Mouse (Mus musculus) mature B cell (primary cell): ENCODE measurements around the gene Apobec3.

Source experiments
- in situ Hi-C: fragments of 300-500 bp; cut with MboI; formaldehyde crosslinking; loops from 2 replicates; pipeline ENCODE4 v1.14.3; 2019

The Apobec3 gene

DNA sequence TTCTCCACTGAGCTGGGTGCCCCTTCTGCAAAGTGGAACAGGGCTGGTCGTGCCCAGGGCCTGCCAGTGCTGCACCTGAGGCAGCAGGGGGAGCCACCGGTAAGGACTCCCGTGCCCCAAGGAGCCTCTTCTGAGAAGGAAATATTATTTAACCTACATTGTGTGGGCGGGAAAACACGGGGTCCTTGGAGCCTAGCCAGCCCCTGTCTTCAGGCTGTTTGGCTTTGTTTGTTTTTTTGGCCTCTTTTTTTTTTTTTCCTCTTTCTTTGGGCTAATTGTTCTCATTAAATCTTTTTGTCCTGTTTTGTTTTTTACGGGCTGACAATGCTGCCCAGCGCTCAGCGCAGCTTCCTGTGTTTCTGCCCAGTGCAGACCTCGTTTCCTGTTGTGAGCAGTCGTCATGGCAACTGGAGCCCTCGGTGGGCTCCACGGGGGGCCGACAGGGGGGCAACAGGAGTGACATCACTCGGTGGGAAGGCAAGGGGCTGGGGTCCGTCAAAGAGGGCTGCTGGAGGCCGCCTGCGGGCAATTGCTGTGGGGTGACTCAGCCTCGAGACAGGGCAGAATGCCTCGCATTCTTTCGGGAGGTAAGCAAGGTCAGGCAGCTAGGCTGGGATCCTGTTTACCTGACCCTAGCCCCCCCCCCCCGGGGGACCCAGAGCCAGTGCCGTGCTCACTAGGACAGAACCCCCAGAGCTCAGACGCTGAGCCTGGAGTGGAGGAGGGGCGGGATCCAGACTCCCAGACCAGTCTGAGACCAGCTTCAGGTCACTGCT is 59.0 kb downstream of the Apobec3 start:
- in situ Hi-C loops, result no loop called here

DNA sequence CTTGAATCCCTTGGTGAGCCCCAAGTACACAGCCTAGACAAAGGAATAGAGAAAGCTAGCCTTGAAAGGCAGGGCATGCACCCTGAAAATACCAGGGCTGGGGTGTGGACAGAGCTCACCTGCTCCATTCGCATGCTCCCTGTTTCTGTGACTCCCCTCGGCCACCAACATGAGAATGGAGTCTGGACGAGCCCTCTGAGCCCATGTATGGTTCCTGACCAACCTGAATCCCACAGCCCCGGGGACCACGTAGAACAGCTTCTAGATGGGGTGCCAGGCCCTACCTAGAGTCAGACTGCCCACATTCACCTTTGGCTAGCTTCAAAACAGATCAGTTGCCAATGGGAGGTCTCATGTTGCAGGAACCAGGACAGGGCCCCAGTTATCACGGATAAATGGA is 59.8 kb downstream of the Apobec3 start:
- in situ Hi-C loops, result no loop called here

DNA sequence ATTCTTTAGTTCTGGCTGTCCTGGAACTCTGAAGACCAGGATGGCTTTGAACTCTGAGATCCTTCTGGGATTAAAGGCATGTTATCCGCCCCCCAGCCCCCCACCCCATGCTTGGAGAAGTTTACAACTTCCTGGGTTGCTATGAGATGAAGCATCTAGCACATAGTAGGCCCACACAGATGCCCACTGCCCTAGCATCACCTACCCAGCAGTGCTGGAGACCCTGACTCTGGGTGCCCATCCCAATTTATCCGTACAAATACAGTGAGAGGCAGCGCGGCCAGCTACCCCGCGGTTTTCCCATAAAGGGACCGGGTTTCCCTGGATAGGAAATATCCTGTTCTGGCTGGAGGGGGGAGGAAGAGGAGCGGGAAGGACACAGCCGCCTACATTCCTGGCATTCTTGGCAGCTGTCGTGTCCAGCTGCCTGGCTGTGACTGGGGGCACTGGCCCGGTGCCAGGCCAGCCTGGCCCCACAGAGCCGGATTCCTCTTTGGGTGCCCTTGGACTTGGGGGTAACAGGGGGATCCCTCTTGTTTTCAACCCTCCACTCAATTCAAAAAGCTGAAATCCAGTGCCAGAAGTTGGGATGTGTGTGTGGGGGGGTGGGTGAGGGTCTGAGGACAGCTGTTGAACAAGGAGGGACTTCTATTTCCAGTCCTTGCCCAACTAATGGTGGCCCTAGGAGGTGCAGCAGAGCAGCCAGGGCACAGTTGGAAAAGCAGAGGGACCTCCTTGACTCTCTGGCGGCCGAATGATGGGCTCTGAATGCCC is 60.5 kb downstream of the Apobec3 start:
- in situ Hi-C loops, result no loop called here

DNA sequence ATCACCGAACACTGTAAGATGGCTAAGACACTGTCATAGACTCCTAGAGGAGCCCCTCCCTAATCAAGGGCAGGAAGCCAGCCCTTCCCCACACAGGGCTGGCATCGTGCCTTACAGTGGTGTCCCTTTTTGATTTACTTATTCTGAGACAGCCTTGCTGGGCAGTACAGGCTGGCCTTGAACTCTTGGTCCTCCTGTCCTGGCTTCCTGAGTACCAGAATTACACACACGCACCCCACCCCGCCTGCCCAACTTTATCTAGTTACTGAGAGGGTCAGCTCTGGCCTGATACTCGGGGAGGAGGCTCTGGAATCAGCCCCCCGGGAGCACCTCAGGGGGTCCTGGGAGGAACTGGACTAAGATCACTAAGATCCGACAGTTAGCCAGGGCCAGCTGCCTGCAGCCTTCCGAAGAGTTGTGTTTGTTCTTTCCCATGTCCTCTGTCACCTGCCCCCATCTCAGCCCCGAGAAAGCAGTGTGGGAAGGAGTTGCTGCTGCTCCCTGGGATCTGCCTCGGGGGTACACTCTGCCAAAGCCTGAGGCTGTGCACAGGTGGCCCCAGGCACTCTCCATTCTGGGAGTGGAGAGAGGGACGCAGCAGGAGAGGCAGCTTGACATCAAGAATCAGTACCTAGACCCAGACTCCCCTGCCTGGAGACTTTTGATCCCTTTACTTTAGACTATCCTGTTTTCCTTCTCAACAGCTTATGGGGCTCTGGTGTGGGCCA is 61.2 kb downstream of the Apobec3 start:
- in situ Hi-C loops, result no loop called here

DNA sequence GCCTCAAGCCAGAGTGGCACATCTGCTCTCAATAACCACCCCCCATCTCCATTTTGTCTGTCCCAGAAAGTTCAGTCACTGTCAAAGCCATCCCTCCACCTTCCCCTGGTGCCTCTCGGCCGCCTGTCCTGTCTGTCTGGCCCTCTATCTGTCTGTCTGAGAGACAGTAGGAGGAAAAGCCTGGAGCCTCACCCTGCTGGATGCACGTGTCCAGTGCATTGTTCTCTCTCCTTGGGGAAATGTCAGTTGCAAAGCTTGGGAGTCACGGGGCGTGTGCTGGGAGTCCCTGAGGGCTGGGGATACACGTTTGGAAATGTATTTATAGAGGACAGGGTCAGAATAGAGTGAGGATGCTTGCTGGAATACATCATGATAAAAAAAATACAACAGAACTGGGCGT is 62.0 kb downstream of the Apobec3 start:
- in situ Hi-C loops, result no loop called here

DNA sequence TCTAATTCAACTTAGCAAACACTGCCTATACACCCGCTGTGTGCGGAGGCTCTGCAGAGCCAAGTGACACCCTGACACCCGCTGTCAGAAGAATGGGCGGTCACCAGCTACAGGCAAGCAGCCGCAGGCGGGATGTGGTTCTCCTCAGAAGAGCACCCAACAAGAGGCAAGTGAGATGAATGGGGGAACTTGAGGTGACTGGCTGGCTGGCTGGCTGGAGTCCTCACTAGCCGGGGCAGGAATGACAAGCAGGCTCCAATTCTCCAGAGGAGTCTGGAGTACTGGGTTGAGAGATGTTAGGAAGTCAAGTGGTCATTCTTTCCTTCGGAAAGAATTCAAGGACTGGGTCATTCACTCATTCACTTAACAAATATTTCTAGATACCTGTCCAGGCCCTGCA is 65.1 kb downstream of the Apobec3 start:
- in situ Hi-C loops, result no loop called here

DNA sequence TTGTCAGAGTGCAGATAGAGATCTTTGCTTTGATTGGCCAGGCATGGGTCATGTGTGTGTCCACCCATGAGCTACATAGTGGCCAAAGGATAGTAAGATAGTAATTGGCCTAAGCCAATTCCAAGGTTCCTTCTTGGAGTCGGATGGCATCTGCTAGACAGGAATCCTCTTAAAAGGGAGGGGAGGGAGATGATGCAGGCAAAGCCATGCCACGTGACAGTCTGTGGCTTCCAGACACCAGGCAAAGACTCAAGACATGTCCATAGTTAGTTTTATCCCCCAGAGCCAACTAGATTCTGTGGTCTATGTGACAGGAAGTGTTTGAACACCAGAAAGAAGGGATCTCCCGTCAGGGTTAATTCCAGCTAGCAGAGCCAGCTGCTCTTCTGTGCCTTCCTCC is 67.0 kb downstream of the Apobec3 start:
- in situ Hi-C loops, result no loop called here

DNA sequence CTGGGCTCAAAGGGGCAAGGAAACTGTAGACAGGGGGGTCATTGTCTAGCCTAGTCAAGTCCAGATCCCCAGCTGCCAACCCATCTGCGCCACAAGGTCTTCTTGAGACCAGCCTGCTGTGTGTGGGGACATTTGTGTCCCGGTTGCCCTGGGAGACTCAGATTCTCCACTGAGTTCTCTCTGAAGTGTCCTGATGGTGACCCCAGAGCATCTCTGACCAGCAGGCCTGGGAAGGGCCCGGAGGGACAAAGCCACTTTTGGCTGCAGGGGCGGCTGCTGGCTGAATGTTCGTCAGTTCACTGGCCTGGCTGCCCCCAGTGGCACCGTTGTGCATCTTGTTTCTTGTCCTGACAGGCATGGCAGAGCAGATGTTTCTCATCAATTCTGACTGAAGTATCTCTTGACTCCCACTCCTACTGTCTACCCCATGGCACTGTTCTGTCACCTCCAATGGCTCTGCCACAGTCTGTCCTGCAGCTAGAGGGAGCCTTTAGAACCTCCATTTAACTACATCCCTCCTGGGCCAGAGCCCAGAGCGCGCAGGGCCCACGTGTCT is 70.0 kb downstream of the Apobec3 start:
- in situ Hi-C loops, result no loop called here

DNA sequence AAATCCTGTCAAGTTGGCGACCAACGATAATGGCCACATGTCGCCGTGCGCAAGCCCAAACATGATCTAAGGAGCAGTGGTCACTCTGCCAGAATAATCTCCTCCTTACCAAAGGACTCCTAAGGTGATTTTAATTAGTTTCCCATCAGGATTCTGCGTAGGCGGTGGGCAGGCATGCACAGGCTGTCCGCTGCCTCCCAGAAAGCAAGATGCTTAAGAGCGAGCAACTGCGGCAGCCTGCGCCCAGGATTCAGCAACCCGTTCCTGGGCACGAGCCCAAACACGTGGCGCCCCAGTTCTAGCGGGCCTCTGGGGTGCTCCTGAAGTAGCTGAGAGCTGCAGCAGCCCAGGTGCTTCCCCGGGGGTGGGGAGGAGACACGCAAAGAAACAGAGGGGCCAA is 71.2 kb downstream of the Apobec3 start:
- in situ Hi-C loops, result no loop called here

DNA sequence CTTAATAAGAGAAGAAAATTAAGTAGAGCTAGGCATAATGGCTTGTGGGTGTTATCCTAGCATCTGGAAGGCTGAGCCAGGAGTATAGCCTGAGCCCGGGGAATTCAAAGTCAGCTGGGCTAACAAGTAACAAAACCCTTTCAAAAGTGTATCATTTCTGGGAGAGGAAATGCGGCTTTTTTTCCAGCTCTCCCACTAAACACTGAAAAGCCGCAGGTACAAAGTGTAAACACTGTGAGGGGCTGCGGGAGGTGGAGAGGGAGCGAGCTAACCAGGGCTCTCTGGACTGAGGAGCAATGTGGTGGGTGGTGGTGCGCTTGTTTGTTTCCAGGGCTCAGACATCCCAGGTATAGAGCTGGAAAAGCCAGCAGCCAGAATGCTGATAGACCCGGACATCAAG is 72.9 kb downstream of the Apobec3 start:
- in situ Hi-C loops, result no loop called here
